Mouse (Mus musculus) liver, adult 2 months (tissue): ENCODE results near the gene Slc38a7.

Experiments used
- CTCF ChIP-seq: fragments of 200-500 bp; IDR thresholded peaks from 2 replicates; pipeline ENCODE4 v1.5.1; 2011; ENCODE audit warnings: low read depth, low read length, control low read depth
- POLR2A ChIP-seq: fragments of 200-500 bp; IDR thresholded peaks from 2 replicates; pipeline ENCODE4 v1.6.1; 2011; ENCODE audit warnings: low read length, control low read depth; ENCODE audit not compliant: insufficient read depth; ENCODE audit errors: extremely low read depth

DNA sequence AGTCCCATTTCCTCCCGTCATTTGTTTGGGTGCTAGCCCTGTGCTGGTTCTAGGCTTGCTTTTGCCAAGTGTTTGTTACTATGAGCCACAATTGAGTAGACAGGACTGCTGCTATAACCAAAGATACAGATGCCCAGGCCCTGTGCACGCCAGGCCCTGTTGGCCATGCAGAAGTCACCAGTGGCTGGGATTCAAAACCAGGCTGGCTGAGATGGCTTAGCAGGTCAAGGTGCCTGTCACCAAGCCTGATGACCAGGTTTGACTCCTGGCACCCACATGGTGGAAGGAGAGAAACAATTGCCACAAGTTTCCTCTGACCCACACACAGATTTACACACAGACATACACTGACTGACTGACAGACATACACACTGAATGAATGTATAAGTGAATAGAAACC is 3.0 kb downstream of the Slc38a7 start:
- TF ChIP-seq POLR2A (no peak), CTCF (no peak)
